Mouse (Mus musculus): ENCODE measurements around the gene Cep63. TPM values are rescaled to one million over a fixed set of nuclear protein-coding genes. Genes with fewer than 3 reads are reported as not detected.

The Cep63 gene
- total RNA-seq (2021) = 10 to 100 TPM; 28.1 to 28.3 TPM
- long read RNA-seq, experiment 1, full-length matches to known transcripts = 11 of 20 reads
- long read RNA-seq, experiment 1, partial matches to known transcripts = 1 of 20 reads
- long read RNA-seq, experiment 1, other reads (novel, unspliced or antisense) = 8 of 20 reads
- long read RNA-seq, experiment 2, full-length matches to known transcripts = 13 of 30 reads
- long read RNA-seq, experiment 2, partial matches to known transcripts = 5 of 30 reads
- long read RNA-seq, experiment 2, other reads (novel, unspliced or antisense) = 12 of 30 reads

DNA sequence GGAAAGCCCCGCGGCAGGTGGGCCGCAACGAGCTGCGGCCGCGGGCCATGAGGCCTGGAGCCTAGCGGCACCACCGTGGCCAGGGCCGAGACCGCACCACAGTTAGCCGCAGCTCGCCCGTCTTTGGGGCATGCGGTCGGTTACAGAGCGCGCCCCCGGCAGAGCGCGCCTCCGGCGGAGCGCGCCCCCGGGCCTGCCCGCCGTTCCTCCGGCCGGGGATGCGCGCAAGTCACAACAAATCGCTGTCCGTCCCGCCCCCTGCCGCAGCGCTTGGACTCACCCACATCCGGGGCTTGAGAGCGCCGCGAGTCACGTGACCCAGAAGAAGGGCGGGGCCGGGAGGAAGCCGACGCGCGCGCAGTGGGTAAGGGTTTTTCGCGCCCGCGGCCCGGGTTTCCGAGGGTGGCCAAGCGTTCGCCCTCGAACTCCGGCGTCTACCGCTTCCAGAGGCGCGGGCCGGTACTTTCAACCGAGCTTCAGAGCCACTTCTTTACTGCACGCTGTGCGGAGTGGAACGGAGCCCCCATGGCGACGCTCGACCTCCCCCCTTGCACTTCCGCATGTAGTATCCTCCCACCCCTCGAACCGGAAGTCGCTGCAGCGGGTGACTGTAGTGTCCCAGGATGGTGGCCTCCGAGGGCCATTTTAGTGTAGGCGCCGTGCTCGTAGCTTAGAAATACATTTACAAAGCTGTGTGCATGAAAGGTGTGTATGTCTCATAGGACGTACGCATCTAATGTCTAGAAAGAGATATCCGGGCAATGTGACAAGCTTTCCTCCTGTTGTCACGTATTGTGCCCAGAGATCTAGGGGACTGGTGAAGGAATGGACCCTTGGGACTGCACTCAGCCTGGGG lies at the start of gene Cep63, which contains the start of gene Anapc13:
Cep63 (minus strand) TSS at position 552 of the 856 bp plus-strand sequence.
Anapc13 (plus strand) TSS at position 314 of the 856 bp plus-strand sequence.
- DNase-seq (ENCODE audit: low spot score in 2 of 2) = peak; percentile 98 to 99

DNA sequence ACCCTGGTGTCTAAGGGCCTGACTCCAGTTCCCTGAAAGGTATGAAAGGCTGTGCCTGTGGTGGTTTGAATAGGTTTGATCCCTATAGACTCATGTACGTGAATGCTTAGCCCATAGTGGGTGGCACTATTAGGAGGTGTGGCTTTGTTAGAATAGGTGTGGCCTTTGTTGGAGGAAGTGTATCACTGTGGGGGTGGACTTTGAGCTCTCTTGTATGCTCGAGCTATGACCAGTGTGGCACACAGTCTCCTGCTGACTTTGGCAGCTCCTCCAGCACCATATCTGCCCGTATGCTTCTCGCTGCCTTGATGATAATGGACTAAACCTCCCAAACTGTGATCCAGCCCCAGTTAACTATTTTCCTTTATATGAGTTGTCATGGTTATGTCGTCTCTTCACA lies 49.6 kb upstream of the Cep63 start:
- DNase-seq (ENCODE audit: low spot score in 2 of 2) = no peak

DNA sequence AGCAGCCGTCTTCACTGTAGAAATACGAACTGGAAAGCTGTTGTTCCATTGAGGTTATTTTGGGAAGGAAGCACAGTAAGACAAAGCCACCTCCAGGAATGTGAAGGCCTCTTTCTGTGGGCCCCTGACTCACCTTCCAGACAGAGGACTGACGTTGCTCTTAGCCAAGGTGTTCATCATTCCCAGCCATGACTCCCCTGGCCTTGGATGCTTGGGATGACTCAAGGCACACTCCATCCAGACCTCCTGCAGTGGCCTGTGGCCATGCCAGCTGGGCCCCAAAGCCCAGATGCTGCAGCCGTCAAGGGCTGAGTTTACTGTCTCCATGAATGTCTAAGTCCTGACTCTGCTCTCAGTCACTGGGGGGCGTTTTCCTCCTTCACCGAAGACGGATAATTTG lies 47.0 kb upstream of the Cep63 start:
- DNase-seq (ENCODE audit: low spot score in 2 of 2) = no peak

DNA sequence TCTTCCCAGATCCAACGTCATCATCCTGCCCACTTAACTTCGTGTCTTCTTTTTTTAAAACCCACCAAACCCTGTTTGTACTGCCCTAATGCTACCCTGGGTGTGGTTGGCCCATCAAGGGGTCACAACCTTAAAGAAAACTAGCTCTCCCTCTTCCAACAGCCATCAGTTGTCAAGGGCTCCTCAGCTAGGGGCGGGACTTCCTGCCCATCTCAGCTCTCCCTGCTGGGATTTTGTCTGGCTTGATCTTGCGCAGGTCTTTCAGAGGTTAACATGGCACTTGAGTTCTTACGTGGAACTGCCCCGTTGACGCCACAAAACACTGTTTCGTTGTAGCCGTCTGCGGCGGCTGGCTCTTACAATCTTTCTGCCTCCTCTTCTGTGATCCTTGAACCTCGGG lies 42.6 kb upstream of the Cep63 start:
- DNase-seq (ENCODE audit: low spot score in 2 of 2) = no peak

DNA sequence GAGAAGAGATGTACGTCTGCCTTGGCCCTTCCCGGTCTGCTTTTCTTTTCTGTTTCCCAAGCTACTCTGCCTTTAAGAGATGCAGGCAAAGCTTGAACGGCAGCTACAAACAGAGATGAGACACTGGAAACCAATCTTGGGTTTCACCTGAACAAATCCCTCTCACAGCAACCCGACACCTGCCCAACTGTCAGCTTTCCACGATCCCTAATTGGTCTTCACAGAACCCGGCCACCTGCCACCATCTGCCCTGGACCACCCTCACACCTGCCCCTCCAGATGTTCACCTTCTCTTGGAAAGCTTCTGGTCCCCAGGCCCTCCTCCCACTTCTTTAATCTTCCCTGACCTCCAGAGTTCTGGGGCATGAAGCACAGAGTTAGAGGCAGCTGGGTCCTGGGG lies 41.8 kb upstream of the Cep63 start:
- no peak for DNase-seq (ENCODE audit: low spot score in 2 of 2)

DNA sequence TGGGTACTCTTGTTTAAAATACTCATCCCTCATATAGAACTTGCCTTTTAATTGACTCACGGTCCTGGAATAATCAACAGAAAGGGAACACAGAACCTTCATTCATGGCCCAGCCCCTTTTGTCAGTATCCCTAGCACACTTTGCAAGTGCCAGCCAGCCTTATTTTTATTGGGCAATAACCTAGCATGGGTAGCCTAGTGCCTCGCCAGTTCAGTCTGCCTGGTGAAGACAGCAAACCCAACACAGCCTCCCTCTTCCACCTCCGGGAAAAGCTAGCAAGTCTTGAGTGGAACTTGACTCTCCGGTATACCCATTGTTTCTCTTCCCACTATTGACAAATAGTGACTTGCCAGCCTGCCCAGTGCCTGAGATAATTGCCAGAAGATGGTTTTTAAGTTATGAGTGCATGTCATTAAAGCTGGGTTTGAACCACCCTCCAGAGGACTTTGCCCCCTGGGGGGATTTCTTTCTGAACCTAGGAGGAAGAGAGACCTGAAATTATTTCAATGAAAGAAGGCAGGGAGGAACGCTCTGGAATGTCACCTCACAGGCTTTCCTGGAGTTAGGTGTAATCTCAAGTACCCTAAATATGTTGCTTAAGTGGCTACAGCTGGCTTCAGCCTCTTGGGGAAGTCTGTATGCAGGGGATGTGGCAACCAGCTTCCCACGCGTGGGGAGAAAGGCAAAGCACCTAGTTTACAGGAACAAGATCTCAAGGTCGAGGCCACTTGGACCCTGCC lies 30.2 kb upstream of the Cep63 start:
- DNase-seq (ENCODE audit: low spot score in 2 of 2) = no peak

DNA sequence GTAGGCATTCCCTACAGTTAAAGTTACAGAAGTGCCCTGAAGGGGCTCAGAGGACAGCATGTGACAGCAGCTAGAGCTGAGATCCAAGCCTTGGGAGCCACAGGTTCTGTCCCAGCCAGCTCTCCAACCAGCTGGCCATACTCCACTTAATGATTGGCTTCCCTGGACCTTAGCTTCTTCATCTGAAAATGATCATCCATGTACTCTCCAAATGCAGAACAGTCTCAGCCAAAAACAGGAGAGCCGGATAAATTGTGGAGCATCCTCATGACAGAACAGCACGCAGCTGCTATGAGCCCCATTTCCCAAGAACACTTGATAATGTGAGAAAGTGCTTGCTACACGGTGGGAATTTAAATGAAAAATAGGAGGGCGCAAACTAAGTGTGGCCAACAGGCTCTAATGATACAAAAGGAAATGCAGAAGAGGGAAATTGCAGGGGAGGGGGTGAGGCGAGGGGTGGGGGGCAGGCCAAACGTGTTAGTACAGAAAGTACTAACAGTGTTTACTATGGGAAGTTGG lies 24.9 kb upstream of the Cep63 start:
- no peak for DNase-seq (ENCODE audit: low spot score in 2 of 2)

DNA sequence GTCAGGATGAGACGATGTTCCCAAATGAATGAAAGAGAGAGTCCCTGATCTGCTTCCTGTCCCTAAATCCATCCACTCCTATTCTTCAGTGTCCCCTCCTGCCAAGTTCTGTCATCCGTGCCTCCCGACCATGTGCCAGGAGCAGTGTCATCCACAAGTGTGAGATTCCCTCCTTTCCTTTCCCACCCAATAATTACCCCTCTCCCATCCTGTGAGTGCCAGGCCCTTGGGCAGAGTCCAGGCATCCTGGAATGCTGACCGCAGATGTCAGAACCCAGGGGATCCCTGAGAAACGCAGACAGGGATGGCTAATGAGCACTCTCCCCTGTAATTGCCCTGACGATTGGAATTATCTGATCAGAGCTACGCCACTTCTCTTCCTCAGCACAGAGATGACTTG lies 24.3 kb upstream of the Cep63 start:
- no peak for DNase-seq (ENCODE audit: low spot score in 2 of 2)

DNA sequence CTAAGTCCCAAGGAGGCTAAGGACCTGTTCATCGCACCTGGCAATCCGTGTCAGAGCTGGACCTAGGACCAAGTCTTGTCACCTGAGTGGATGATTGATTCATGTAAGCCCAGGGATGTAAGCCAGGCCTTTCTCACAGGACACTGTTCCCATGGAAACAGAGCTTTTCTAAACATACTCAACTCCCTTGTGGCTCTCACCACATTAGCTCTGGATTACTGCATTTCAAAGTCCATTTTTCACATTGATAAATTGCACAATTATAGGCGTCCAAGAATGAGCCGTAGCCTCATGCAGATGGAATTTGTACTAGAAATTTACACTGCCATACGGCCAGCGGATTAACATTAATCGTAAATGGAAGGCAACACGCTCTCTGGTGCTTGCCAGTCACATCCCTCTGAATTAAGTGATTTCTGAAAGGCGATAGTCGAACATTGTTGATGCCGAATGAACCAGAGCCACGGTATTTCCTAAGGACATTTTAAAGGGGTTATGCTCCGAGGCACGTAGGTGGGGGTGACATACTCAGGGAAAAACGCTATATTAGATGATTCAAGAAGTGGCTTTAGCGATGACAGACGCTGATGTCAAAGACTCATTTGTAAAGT lies 23.7 kb upstream of the Cep63 start:
- DNase-seq (ENCODE audit: low spot score in 2 of 2) = no peak

DNA sequence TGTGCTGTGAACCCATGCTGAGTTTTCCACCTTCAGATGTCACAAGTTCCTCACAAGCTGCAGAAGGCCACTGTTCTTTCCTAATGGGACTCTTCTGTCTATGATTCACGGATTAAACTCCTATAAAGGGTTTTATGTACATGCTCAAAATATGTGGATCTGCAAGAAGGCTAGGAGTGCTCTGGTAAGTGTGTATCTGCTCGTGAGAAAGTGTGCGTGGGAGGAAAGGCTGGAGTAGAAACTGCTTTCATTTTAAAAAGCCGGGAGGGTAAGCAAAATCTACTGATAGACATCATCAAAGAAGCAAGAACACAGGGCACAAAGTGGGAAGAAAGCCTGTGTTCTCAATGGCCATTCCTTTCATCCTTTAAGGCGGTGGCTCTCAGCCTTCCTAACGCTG lies 20.7 kb upstream of the Cep63 start:
- DNase-seq (ENCODE audit: low spot score in 2 of 2) = no peak

DNA sequence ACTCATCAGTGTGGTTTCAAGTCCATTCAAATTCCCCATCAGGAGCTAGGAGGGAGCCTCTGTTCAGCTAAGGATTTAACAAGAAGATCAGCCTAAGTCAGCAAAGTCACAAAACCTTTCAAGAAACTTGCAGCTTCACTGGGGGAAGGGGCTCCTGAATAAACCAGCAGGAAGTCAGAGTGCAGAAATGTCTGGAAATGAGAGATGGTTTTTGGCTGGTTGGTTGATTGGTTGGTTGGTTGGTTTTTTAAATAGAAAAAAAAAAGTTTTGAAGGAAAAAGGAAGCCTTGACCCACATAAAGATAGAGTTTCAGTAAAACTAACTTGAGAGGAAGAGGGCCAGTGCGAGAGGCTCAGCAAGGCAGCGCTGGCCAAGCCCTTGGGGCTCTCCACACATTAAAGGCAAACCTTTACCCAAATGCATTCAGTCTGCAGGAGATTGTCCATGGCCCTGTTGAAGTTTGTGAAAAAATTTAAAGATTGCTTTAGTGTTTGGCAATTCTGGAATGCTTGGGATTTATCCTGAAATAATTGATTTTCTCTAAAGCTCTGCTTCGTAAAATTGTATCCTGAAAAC lies 18.9 kb upstream of the Cep63 start:
- DNase-seq (ENCODE audit: low spot score in 2 of 2) = no peak

DNA sequence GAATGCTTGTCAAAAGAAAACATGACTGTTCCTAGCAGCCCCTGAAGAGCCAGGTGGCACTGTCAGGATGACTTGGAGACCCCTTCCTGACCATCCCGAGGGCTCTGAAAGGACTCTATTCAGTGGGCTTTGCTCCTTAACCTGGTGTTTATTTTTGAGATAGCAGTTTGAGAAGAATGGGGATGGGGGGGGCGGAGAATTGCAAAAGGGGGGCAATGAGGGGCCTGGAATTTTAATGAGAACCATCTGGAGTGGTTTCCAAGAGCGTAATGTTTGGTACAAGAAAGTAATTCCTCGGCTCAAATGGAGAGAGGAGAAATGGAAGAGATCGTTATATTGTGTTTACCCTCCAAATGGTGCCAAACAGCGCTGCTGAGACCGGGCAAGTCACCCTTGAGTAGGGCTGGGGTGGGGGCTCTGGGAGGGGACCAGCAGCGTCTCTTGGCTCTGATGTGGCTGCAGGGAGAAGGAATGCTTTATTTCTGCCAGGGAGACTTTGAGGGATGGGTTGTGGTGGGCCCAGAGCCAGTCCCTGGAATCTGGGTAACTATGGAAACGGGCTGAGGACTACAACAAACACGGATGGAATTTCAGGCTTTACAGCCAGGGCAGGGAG lies 17.3 kb upstream of the Cep63 start:
- peak in 1 of 2 experiments; percentile 71 for DNase-seq (ENCODE audit: low spot score in 2 of 2)

DNA sequence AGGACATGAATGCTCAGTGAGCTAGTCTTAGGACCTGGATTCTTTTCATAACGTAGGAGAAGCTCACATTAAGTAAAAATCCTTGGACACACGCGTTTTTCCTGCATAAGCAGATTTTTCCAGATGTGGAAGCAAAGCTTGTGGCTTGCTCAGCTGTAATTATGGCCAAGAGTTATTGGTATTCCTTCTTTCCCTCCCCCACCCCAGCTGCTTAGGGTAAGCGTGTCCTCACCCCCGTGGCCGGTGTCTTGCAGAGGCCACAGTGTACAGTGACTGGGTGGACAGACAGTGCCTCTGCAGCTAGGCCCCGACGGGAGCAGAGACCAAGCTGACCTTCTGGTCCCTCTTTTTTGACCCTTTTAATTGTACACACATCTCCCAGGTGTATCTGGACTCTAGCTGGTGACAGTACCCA lies 16.7 kb upstream of the Cep63 start:
- DNase-seq (ENCODE audit: low spot score in 2 of 2) = no peak

DNA sequence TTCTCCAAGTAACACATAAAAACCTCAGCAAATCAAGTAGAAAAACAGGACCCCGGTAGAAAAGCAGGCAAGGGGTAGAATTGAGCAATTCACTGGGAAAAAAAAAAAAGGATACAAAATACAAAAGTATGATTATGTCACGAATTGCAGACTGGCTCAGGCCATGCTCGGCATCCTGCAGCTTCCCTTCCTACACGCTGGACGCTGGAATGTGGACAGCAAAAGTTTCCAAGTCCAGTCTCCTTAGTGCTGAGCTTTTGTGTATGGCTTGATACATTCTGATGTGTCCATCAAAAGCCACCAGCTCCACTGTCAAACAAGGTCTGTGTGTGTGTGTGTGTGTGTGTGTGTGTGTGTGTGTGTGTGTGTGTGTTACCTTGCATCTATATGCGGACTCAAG lies 15.2 kb upstream of the Cep63 start:
- no peak for DNase-seq (ENCODE audit: low spot score in 2 of 2)

DNA sequence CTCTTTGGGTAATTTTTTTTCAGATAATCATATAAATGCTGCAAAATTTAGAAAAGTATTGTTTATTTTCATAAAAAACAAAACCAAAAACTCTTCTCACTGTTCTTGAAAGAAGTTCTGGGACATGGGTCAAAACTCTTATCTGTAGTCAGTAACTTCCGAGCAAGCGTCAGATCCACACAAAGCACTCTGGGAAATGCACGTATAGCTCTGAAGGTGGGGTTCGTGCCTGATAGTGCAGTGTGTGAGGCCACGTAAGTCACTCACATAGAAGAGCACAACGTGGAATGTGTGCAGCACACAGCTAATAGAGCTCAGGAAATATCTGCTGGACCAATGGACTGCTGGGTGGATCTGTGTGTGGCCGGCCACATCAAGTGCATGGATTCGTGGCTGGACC lies 13.2 kb upstream of the Cep63 start:
- no peak for DNase-seq (ENCODE audit: low spot score in 2 of 2)

DNA sequence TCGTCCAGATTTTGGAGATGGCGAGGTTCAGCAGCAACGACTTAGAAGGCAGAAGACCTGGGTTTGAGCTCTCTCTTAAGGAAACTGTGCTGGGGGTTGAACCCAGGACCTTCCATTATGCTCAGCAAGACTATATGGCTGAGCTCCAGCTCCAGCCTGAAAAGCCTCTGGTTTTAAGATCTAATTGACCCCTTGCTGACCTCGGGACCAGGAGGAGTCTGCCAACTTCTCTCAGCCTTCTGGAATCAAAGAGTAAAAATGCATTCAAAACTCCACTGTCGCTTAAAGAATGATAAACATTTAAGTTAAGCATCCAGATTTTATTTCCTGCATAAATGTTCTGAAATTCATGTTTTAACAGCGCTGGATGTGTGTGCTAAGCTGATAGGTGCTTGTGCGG lies 12.6 kb upstream of the Cep63 start:
- no peak for DNase-seq (ENCODE audit: low spot score in 2 of 2)

DNA sequence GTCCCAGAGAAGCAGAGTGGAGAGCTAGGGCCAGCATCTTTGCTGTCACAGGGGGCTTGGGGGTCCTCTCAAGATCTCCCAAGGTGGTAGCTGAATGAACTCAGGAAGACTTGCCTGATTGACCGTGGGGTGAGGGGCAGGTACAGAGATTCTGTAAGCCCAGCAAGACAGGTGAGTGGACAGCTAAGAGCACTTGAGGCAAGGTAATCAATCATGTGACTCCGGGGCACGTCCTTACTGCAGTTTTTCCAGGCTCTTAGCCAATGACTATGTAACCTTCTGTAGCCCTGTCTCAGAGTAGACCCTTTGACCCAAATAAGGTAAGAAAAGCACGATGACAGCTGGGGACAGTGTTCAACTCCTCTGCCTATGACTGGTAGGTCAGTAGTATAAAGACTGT lies 10.8 kb upstream of the Cep63 start:
- DNase-seq (ENCODE audit: low spot score in 2 of 2) = no peak

DNA sequence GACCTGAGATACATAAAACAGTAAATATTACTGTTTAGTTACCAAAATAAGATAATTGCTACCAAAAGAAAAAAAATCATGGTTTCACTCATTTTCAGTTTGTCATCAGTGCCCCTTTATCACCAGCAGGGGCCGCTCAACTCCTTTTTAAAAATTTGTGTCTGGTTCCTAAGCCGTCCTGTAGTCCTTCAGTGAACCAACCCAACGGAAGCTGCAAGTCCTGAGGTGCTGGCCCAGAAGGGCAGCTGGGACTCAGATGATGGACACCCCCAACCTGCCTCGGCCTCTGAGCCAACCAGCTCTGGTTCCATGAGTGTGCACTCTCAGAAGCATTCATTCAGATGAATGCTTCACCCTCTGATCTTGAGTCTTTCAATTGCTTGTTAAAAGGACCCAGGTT lies 10.2 kb upstream of the Cep63 start:
- peak; percentile 43 to 69 for DNase-seq (ENCODE audit: low spot score in 2 of 2)

DNA sequence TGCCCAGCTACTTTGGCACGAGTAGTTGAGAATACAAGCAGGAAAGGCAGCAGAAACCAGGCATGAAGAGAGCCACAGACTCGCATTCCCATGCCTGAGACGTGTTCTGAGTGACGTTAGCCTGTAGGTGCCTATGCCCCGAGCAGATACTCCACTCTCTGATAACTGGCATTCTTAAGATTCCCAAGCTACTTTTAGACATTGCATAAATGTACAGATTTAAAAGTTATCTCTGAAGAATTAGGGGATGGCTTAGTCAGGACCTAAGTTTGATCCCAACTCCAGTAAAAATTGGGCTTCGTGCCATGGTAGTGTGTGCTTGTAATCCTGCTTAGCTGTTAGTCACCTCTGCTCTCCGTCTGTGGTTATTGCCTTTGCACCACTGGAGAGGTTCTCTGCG lies 8.1 kb upstream of the Cep63 start:
- no peak for DNase-seq (ENCODE audit: low spot score in 2 of 2)

DNA sequence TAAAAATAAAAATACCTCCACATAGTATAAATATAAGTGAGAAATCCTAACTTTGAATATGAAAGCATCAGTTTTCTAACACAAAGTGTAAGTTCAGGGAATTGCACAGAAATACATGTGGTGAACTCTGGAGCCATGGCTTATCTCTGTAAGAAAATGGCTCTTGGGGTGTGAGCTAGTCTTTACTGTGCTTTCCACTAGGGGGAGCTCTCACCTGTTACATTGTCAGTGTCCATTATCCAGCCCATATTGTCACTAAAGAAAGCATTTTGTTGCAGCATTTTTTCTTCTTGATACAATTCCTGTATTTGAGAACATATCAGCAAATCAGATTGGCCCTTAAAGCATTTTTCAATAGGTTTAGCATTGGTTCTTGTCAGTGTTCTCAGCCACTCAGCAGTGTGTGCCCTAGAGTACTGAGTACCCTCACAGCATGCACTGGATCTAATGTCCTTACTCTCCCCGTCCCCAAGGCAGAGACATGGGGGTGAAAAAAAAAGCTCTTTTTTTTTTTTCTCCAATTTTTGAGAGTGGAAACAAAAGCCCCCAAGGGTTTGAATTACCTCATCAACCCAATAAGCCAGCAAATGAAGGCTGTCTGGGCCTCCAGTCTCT lies 6.7 kb upstream of the Cep63 start:
- peak in 1 of 2 experiments; percentile 57 for DNase-seq (ENCODE audit: low spot score in 2 of 2)
